Mouse (Mus musculus) embryonic fibroblast, embryonic 13.5 days (primary cell): ENCODE data around the gene Plxna1.

ENCODE experiments used
- CTCF ChIP-seq: IDR thresholded peaks from 2 replicates; pipeline ENCODE4 v1.5.1; 2011; ENCODE audit warnings: mild to moderate bottlenecking, control low read depth, low read length, moderate library complexity, borderline replicate concordance; ENCODE audit not compliant: insufficient read depth
- POLR2A ChIP-seq: IDR thresholded peaks from 2 replicates; pipeline ENCODE4 v1.6.1; 2011; ENCODE audit warnings: low read depth, mild to moderate bottlenecking, control low read depth, low read length, moderate library complexity

- TF ChIP-seq CTCF (no peak), POLR2A (no peak)
Observed at GRCm38 (mm10) chr6:89354076-89354475, 8.3 kb downstream of the Plxna1 start.
